Mouse (Mus musculus): ENCODE measurements at regions not wholly inside any gene's neighbourhood (a gene's known extent, or its start where the extent isn't known, plus 50 kb on each side); places are given as distances from the start of the nearest gene placed in this dataset.
A peak's percentile ranks its signal among the peaks of the same experiment; 100 is the strongest.

DNA sequence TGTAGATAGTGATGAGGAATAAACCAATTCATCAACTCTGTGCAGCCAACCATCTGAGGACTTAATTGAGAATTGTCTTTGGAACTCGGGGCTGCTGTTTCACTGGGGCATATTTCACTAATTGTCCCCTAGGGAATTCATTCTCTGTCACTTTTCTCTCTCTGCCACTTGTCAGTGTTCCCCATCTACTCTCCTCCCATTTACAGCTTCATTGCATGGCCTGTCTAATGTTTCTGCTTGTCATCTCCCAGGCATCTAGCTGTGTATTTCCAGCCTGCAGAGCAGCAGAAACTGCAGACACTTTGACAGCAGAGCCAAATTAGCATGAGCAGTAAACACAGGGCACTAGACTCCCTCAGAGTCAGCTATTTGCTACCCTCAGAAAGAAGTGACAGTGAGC is 1105.2 kb downstream of the Ntrk3 start:
- no peak for DNase-seq

- no peak for DNase-seq
Measured at GRCm38 (mm10) chr7:77623491-77623890, 1114.3 kb downstream of the Ntrk3 start.

GRCm38 (mm10) chr7:77622934-77623333 is 1114.9 kb downstream of the Ntrk3 start:
- DNase-seq: no peak

GRCm38 (mm10) chr7:77572872-77573271 is 1164.9 kb downstream of the Ntrk3 start:
- no peak for DNase-seq

DNA sequence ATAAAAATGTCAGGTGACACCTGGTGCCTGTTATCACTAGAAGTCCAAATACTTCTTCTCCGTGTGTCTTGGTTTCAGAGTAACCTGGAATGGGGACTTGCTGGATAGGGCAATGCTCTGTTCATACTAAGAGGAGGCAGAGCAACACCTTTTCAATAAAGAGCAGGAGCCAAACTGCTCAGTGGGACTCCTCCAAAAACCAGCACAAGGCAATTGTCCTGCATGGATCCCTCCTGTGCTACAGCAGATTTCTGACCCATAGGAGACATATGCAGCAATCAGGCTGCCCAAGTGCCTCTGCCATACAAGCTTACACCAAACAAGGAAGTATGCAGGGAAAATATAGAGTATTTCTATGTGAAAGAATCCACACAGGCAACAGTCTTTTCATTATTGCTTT is 1178.7 kb downstream of the Ntrk3 start:
- DNase-seq: no peak

- no peak for DNase-seq
Measured at GRCm38 (mm10) chr7:77558536-77558935, 1179.3 kb downstream of the Ntrk3 start.

DNA sequence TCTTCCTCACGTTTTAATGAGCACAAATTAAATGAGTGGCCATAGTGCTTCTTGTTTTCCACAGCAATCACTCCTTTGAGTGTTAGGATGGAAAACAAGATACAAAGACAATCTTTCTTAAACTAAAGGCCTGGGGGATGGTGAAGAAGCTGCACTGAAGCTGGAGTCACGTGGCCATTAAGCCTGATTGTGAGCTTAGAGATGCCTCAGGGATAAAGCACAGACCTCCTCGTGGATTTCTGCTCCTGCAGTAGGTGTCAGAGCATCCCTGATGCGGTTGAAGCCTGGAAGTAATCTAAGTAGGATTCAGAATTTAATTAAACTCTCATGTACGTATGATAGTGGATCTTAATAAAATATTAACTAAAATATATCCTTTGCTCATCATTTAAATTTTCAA is 1200.9 kb downstream of the Ntrk3 start:
- DNase-seq: no peak

- no peak for DNase-seq
Measured at GRCm38 (mm10) chr7:77527906-77528305, 1209.9 kb downstream of the Ntrk3 start.

- DNase-seq: no peak
Measured at GRCm38 (mm10) chr7:77509586-77509985, 1228.2 kb downstream of the Ntrk3 start.

DNA sequence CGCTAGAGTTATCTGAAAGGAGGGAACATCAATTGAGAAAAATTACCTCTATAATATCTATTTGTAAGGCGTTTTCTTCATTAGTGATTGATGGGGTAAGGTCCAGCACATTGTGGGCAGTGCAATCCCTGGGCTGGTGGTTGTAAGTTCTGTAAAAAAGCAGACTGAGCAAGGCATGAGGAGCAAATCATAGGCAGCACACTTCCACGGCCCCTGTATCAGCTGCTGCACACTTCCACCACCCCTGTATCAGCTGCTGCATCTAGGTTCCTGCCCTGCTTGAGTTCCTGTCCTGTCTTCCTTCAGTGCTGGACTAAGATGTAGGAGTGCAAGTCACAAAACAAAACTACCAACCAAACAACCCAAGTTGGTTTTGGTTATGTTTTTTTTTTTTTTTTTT is 1230.2 kb downstream of the Ntrk3 start:
- no peak for DNase-seq

- no peak for DNase-seq
Measured at GRCm38 (mm10) chr7:77502608-77503007, 1235.2 kb downstream of the Ntrk3 start.

GRCm38 (mm10) chr7:77495066-77495465 is 1242.7 kb downstream of the Ntrk3 start:
- peak; percentile 1 for DNase-seq

DNA sequence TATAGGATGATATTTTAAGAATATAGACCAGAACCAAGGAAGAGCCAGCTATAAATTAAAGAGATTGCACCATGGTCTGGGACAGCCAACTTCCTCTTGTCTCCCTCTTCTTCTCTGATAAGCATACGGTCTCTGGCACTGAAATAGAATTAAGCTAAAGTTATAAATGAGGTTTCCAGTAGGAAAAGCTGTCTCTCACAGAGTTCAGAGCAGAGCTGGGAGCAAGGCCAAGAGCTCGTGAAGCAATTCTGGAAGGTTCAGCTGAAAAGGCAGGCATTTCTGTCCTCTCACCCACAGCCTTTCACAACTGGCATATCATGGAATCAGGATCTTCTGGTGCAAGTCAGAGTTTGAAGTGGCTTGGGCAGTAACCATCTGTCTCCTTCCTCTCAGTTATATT is 1247.8 kb downstream of the Agbl1 start:
- DNase-seq: no peak

DNA sequence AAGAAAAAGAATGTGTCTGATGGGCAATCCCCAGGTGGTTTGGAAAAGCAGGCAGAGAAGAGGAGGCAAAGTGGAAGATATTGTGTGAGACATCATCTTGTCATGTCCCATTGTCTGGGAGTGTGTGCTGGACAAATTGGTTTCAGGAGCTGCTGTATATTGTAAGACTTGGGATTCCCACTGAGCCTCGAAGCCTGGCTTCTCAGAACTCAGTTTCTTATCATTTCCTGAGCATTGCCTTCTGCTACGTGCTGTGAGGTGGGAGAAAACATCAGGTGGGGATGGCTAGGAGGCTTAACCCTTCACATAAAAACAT is 1216.3 kb downstream of the Agbl1 start:
- DNase-seq: no peak

DNA sequence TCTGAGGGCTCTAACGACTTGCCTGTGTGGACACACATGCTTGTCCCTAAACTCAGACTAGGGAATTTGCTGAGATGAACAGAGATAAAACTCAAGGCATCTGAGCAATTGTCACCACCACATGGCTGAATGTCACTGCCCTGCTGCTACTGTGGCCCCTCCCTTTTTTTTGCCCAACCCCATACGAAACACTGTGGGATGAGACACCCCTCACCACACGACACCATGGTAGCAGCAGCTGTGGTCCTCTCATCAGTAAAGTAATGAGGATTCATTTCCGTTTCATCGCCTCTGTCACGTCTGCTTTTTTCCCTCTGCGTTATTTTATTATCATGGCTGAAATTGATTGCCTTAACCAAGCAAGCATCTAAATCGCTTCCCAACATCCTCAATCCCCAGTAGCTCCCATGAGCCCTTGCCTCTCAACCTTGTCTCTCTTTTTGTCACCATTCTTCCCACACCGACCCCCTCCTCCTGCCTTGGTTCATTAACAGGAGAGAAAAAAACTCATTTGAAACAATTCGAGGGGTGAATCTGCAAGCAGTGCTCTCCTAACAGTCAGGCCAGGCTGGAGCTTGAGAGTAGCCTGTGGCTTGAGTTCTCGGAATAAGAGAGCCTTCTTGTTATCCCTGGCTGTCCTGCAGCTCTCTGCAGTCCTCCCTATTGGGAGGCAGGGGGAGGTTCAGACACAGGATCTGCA is 1215.8 kb downstream of the Agbl1 start:
- DNase-seq: no peak

DNA sequence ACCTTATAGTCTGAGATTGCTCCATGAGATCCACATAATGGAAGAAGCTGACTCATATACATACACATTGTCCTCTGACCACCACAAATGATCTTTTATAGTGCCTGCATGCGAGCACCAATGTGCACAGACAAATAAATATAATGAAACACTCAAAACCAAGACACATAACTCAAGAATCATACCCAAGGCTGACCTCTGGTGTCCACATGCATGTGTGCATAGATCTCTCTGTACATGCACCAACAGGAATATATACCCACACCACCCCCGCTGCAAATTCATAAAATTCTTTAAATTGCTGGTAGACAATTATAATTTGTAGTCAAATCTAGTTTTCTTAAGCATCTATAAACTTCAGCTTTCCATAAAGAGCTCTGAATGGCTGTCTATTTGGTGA is 1211.9 kb downstream of the Agbl1 start:
- DNase-seq: no peak

DNA sequence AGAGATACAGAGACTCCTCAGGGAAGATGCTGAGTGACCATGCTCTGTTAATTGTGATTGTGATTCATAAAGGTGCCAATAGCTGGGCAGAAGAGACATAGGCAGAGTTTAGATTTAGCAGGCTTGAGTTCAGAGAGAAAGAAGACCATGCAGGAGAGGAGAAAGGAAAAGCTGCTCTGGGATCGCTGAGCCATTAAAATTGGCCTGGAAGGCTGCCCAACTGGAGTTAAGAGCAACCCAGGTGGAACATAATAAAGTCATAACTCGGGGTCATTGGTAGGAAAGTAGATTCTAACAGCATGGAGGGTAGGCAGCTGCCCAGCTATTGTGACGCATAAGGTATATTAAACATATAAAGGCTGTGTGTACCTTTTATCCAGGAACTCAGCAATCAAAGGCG is 1183.9 kb downstream of the Agbl1 start:
- no peak for DNase-seq
